Mouse (Mus musculus) urinary bladder, adult 2 months (tissue): ENCODE results near the gene Reep6. TPM values are rescaled to one million over a fixed set of nuclear protein-coding genes. Genes with fewer than 3 reads are reported as not detected.
"Not testable (repeated sequence)": the region's sequence is repeated elsewhere in the genome, so short reads cannot be mapped to it uniquely, and the experiment has no call there.

Experiments
- DNase-seq: peaks from one replicate; pipeline ENCODE4 v3.0.0; 2022; ENCODE audit warnings: low spot score
- polyA plus RNA-seq: library from polyadenylated mRNA; depleted of rRNA; stranded (reverse); fragments of >200 nt; gene quantifications from 2 replicates; pipeline ENCODE4 v1.2.3, GENCODE M21; 2012

Gene Reep6
- polyA plus RNA-seq, 1 experiment: 7.7 TPM

- DNase-seq: no peak
Observed at GRCm38 (mm10) chr10:80330084-80330483, 331 bp downstream of the Reep6 start.

- DNase-seq: no peak
Observed at GRCm38 (mm10) chr10:80330888-80331287, 1.1 kb downstream of the Reep6 start.

- no peak for DNase-seq
Observed at GRCm38 (mm10) chr10:80331636-80332524, 2.1 kb downstream of the Reep6 start.

GRCm38 (mm10) chr10:80332525-80332989 lies 2.8 kb downstream of the Reep6 start:
- DNase-seq: no peak

GRCm38 (mm10) chr10:80336263-80336662 lies 6.5 kb downstream of the Reep6 start:
- DNase-seq: no peak

- peak; percentile 85 for DNase-seq
Observed at GRCm38 (mm10) chr10:80339941-80340750, 10.4 kb downstream of the Reep6 start.

- no peak for DNase-seq
Observed at GRCm38 (mm10) chr10:80341026-80341425, 11.3 kb downstream of the Reep6 start.

- no peak for DNase-seq
Observed at GRCm38 (mm10) chr10:80341491-80342304, 11.9 kb downstream of the Reep6 start.

- DNase-seq: no peak
Observed at GRCm38 (mm10) chr10:80342305-80342748, 12.6 kb downstream of the Reep6 start.

- no peak for DNase-seq
Observed at GRCm38 (mm10) chr10:80342749-80343424, 13.1 kb downstream of the Reep6 start.

- DNase-seq: no peak
Observed at GRCm38 (mm10) chr10:80343425-80343895, 13.7 kb downstream of the Reep6 start.

- no peak for DNase-seq
Observed at GRCm38 (mm10) chr10:80344131-80344661, 14.4 kb downstream of the Reep6 start.

GRCm38 (mm10) chr10:80345122-80345521 lies 15.4 kb downstream of the Reep6 start:
- peak; percentile 53 for DNase-seq

- not testable (repeated sequence) for DNase-seq
Observed at GRCm38 (mm10) chr10:80345929-80346328, 16.2 kb downstream of the Reep6 start.

GRCm38 (mm10) chr10:80347514-80347967 lies 17.8 kb downstream of the Reep6 start:
- no peak for DNase-seq

- peak; percentile 72 for DNase-seq
Observed at GRCm38 (mm10) chr10:80348244-80348781, 18.6 kb downstream of the Reep6 start, which contains the start of gene Adamtsl5. Gene Adamtsl5, minus strand, starts transcription at chr10:80348412.

- no peak for DNase-seq
Observed at GRCm38 (mm10) chr10:80348981-80349380, 19.2 kb downstream of the Reep6 start.

- peak; percentile 85 for DNase-seq
Observed at GRCm38 (mm10) chr10:80350292-80350691, 20.5 kb downstream of the Reep6 start.

GRCm38 (mm10) chr10:80351896-80352295 lies 22.1 kb downstream of the Reep6 start:
- DNase-seq: no peak

GRCm38 (mm10) chr10:80352727-80353126 lies 23.0 kb downstream of the Reep6 start:
- no peak for DNase-seq
